Mouse (Mus musculus) gonadal fat pad, adult 2 months (tissue): ENCODE data around the gene Bms1. TPM values are rescaled to one million over a fixed set of nuclear protein-coding genes. Genes with fewer than 3 reads are reported as not detected.
A peak's percentile ranks its signal among the peaks of the same experiment; 100 is the strongest.

Experiments
- DNase-seq: peaks from one replicate; pipeline ENCODE4 v3.0.0-alpha.2; 2012; ENCODE audit warnings: low read depth
- polyA plus RNA-seq: library from polyadenylated mRNA; depleted of rRNA; stranded (reverse); fragments of >200 nt; gene quantifications from 2 replicates; pipeline ENCODE4 v1.2.3, GENCODE M21; 2012; rRNA removed

Bms1 gene
- 4.3 and 6.5 TPM in 2 replicates for polyA plus RNA-seq

DNA sequence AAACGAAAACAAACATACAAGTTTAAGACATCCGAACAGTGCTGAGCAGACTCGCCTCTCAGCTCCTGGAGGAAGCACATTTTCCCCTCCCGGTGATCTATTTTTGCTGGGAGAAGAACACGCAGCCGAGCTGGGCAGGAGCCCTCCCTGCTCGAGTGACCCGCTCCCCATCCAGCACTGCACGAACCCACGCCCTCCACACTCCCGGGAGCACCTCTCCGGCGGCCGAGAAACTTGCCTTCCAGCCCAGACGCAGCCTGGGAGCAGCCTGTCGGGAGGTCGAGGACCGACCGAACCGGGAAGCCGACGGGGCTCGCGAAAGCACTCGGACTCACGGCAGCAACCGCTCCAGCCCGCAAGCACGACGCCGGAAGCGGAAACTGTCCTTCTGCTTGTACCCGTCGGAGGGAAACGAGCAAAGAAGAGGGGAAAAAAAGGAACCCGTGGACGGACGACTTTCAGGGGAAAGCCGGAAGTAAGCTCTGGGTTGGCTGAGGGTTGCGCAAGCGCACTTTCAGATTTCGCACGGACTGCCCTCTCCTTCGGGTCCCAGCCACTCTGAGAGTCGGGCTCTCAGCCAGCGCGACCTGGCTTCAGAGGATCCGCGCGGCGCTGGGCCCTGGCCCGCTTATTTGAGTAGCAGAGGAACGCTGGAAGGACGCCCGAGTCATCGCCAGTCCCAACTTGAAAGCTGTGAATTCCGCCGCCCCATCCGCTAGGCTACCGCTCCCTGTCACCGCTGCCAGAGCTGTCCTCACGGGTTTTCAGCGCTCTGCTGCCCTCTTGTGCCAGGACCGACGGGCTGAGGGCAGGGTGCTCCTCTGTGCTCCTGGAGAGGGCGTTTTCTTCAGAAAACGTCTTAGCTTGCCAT lies at the start of gene Bms1:
Gene Bms1 (minus strand): TSS at position 425 of the 871 bp plus-strand sequence.
- DNase-seq, result peak; percentile 84

DNA sequence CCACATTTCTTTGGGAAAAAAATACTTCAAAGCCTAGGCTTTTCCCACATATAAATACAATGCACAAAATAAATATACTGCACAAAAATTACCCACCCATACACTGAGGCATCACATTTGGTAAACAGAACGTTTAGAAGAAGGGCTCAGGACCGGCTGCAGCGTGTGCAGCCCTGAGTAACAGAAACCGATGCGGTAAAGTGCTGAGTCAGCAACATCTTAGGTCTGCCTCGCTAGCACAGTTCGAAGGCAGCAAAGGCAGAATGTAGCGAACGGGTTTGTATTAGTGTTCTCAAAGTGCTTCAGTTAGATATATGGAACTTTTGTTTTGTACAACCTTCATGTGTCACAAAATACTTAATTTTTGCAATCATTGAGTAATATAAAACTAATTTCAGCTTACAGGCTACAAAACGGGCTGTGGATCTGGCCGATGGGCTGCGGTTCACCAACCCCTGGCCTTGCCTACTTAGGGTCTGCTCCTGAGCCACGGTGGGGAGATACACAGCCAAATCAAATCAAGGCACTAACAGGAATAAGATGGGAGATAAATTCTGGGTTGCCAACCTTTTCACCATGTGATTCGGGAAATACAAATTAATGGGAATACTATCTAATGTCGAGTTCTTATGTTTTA lies 42.9 kb upstream of the Bms1 start:
- DNase-seq, result no peak

DNA sequence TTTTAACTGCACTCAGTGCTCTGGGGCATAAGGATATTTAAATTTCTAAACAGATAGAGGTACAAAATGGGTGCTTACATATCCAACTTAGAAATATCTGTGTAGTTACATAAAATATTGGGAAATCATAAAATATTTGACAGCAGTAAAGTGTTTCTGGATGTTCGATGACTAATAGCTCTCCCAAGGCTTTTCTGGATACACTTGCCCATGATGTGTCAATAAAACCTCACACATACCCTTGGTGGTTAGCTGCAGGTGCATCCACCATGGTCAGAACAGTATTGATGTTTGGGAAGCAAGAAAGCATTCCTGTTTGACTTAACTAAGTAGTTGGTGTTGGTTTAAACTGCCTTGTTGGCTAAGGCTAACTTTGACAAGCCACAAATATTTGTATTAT lies 38.5 kb upstream of the Bms1 start:
- DNase-seq, result no peak

DNA sequence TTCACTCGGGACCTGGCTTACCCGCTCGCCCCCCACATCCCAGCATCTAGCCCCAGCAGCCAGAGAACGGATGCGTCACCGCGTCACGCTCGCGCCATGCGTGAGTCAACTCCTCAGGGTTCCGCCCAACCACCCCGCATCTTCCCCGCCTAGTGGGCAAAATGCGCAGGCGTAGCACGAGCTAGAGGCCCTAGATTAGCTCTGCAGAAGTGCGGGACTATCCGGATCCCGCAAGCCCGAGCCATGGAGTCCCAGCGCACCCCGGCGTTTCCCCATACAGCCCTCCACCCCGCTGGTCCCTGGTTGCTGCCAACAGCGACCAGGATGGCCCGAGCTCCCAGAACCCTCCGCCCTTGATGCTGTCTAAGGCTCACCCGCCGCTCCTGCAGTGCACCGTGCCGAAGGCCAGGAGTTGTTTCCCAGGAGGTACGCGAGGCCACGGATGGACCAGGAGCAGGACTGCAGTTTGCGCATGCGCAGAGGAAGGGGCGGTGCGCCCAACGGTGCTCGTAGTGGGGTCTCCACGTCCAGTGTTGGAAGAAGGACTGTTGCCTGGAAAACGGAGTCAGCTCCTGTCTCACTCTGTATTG lies 35.9 kb upstream of the Bms1 start, which contains the start of gene Zfp248:
Gene Zfp248 (minus strand): TSS at position 487 of the 590 bp plus-strand sequence.
- no peak for DNase-seq

DNA sequence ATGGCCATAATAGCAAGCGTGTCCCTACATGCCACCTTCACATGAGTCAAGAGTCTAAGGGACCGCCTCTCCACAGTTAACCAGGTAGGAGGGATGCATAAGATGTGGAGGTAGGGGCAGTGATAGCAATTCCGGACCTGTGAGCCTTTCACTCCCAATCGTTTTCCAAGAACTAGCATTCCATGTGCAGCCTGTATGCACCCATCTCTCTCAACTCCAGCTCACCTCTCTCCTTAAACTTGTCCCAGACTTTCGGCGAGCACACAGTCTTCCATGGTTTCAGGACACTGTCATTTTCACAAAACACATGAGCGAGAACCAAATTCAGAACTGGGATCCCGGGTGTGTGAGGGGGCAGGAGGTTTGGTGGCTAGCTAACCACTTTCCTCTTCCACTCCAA lies 35.2 kb upstream of the Bms1 start:
- no peak for DNase-seq

DNA sequence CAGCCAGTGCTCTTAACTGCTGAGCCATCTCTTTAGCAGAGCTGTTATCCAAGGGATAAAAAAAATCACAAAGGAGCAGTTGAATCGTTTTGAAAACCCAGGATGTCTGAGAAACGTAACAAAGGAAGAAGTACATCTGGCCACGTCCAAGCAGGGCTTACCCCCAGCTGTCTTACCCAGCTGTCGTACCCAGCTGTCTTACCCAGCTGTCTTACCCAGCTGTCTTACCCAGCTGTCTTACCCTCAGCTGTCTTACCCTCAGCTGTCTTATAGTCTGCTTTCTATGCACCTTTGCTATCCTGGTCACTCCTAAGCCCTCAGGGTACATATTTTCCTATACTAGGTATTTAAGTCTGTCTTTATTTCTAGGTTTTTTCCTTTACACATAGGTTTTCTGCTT lies 12.2 kb upstream of the Bms1 start:
- no peak for DNase-seq

DNA sequence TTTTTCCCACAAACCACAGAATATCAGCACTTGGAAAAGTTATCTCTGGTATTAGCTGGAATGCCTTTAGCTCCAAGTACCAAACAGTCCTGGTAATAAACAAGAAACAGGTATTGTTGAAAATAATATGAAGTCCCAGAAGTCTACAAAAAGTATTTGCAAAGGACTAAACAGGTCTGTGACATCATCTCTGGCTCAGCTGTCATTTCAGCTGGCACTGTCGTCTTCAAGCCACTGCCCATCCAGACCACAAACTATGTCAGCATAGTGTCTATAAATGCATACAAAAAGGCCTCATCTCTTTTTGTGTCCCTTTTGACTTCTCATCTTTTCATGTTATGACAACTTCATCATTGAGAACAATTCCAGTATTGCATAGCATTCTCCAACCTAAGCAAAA lies 7.4 kb upstream of the Bms1 start:
- DNase-seq, result no peak

DNA sequence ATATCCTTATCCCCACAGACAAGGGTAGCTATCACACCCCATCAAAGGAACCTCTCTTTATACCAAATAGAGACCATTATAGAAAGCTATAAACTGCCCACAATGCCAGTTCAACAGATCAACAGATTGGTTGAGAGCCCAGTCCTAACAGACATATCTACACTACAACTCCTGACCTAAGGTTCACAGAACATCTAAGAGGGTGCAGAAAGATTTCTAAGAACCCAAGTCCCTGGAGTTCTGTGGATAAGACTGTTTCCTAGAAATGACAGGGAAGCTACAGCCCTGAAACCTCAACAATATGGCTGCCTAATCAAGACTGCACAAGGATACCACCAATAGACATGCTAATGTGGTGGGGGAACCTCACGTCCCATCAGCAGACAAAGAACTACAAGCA lies 8.8 kb downstream of the Bms1 start:
- no peak for DNase-seq

DNA sequence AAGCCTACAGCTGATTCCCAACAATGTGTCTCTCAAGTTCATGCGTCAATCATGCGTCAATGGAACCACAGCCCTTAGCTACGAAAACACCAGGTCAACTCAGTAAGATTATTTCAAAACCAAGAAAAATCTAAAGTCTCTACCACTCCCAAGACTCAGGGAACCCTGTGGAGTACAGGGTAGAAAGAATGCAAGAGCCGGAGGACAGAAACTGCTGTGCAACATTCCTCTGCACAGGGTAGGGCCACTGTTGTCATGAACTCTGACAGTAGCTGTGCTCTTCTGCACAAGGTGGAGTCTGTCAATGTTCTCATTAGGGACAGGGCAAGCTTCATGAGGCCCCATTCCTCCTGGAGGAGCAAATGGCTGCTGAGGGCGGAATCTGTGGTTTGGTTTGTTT lies 10.8 kb downstream of the Bms1 start:
- DNase-seq, result no peak

DNA sequence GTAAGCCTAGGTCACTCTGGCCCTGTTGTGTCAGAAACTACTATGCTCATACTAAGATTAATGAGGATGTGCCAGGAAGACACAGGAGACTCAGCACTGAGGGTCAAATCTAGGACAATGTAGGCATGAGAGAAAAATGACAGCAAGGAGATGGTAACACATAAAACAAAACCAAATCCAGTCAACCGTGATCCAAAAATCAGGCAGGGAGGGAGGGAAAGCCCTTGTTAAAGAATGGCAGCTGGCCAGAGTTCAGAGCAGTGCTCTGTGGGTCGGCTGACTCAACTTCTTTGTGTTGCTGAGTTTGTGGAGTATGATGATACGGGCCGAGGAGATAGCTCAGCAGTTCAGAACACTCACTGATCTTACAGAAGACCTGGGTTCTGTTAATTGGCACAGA lies 12.9 kb downstream of the Bms1 start:
- no peak for DNase-seq

DNA sequence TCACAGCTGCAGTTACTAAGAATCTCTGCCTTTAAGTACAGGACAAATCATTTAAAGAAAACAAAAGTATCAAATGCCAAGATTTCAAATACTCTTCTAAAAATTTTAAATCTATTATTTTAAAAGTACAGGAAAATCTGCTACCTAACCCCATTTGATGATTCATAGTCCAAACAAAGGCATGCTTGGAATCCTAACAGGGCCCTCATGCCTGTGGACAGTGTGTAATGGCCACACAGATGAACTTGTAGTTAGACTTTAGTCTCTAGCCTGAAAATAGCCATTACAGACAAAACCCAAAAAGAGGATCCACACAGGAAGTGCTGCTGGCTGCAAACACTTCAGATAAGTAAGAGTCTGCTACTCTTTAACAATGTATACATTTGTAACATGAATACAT lies 28.5 kb downstream of the Bms1 start:
- no peak for DNase-seq

DNA sequence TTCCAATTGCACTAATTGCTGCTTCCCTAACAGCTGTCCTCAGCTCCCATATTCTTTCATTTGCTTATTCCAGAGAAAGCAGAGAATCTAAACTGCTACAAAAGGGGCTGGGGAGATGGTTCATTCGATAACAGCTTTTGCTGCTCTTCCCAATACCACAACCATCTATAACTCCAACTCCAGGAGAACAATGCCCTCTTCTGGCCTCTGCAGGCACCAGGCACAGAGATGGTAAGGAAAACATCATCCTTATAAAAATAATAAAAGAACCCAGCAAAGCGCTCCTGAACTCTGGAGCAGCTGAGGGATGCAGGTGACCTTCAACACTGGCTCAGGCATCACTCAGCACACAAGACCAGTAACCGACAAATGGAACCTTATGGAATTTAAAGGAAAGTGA lies 33.3 kb downstream of the Bms1 start:
- DNase-seq, result no peak

DNA sequence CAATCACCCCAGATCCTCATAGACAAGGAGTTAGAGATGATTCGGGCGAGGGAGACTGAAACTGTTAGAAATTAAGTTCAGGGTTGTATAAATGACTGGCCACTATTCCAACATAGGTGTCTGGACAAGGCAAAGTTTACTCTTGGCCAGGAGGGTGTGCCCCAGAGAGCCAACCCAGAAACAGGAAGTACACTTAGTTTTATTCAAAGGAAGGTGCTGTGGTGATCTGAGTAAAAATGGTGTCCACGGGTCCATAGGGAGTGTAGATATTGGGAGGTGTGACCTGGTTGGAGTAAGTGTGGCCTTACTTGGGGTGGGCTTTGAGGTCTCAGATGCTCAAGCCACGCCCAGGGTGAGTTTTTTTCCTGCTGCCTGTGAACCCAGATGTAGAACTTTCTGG lies 38.0 kb downstream of the Bms1 start:
- DNase-seq, result no peak

DNA sequence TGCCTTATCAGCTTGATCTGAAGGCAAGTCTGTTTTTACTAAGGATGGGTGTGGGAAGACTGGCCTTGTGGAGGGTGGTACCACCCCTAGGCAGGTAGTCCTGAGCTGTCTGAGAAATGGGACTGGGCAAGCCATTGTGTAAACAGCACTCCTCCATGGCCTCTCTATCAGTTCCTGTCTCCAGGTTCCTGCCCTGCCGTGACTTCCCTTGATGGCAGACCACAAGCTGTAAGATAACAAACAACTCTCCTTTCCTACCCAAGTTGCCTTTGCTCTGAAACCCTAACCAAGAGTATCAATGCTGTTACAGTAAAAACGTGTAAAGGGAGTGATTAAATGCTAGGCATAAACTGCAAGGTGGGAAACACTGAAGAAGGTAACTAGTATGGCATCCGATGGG lies 38.6 kb downstream of the Bms1 start:
- no peak for DNase-seq

DNA sequence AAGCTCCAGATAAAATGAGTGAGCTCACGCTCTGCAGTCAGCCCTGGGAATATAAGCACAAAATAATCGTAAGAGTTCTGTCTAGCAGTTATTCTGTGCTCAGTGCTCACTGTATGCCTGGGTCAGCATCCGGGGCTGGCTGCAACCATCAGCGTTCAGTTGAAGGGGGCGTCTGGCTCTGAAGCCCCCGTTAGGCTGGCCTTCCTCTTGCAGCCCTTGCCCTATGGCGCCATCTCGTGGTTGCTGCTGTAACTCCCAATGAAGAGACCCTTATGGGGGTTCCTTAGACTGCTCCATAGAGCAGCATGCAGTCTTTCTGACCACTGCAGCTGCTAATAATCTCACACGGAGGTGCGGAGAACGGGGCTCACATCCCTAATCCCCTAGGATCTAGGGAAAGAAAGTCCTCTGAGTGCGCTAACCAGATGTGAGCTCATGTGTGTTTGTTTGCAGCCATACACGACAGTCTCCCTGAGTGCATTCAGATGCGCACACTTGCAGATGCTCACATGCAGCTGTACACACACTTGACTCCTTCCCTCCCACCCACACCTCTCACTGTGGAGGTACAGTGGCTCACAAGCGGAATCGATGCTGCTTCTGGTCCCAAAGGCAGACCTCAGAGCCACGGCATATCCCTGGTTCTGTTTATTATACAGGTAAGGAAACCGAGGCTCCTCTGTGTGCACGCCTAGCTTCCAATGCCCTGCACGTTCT lies 39.7 kb downstream of the Bms1 start:
- no peak for DNase-seq

DNA sequence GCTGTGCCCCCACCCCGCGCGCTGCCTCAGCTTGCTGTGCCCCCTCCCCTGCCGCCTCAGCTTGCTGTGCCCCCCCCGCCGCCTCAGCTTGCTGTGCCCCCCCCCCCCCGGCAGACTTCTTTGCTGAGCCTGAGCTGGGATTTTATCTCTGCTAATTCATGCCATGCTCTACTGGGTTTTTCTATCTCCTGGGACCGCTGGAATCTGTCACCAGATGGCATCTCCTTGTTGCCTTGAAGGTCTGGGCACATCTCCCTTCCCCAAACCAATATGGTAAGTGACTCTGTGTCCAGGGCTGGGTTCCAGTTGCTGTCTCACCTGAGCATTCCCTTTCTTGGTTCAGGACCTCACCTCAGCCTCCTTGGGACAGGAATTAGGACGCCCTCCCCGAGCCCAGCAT lies 41.7 kb downstream of the Bms1 start:
- no peak for DNase-seq

DNA sequence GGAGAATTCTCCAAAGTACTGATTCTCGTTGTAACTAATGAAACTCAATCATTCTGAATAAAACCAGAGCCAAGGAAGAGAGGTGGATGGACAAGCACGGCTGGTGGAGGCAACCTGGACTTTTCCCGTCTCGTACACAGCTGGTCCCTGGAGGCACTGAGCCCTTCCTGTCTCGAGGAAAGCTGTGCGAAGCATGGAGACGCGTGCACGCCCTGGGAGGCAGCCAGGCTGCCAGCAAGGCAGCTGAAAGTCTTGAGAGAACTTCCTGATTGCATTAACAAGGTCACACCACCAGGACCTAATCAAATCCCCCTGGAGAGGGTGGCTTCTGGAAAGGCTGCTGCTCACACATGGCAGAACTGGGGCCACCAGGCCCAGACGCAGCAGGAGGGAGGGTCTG lies 43.3 kb downstream of the Bms1 start:
- no peak for DNase-seq

DNA sequence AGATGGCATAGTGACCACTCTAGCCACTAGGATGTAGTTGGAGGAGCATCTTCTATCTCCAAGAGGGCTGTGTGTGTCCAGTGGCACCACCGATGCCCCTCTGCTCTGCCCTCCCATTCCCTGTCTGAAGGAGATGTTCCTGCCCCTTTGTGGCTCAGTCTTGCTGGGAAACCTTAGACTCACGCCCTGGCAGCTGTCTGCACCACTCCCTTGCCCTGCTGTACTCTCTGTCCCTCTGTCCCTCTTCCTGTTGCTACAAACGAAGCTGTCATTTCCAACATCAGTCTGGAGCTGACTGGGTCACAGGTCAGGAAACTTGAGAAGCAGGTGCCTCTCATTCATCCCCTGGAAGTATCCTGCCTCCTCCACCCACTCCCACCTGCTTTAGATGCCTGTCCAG lies 43.8 kb downstream of the Bms1 start:
- no peak for DNase-seq

DNA sequence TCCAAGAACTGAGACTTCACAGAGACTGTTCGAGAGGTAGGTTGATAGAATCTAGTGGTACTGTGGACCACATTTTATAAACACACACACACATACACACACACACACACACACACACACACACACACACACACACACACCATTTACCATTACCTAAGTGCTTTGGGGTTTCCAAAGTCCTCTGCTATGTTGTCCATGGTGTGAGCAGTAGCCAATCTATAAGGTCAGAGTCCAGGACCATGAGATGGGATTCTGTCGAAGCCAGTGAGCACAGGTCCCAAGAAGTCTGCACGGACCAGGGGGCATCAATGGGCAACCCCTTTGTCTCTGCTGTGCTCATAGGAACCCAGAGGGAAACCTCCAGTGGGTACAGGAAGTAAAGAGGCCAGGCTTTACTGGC lies 44.2 kb downstream of the Bms1 start:
- DNase-seq, result no peak

DNA sequence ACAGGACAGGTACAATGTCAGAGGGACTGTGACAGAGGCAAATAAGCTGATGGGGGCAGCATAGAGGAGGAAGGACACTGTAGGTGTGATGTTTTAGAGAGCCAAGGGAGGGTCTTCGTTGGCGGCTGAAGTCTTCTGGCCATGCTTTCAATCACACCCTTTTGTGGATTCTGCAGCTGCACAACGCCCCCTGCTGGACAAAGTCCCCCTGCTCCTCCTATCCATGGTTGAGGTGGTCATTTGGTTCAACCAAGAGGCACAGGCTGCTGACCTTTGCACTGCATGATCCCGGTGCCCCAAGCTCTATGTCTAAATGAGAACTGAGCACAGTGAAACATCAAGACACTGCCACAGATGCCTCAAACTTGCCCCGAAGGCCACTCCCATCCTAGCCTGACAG lies 46.0 kb downstream of the Bms1 start:
- no peak for DNase-seq

DNA sequence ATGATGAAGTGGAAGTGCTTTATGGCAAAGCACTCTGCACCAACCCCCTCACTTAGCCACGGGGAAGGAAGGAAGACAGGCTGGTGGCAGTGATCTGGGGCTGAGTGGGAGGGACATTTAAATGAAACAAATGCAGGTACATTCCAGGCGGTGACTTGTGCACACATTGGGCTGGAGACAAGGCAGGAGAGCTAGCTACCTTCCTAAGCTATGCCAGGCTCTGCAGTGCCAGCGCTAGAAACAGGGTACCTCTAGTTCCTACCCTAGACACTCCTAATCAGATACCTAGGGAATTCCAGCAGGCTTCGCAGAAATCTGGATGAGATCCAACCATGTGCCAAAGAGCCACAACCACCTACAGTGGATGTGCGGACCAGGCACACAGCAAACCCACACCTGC lies 46.5 kb downstream of the Bms1 start:
- no peak for DNase-seq

DNA sequence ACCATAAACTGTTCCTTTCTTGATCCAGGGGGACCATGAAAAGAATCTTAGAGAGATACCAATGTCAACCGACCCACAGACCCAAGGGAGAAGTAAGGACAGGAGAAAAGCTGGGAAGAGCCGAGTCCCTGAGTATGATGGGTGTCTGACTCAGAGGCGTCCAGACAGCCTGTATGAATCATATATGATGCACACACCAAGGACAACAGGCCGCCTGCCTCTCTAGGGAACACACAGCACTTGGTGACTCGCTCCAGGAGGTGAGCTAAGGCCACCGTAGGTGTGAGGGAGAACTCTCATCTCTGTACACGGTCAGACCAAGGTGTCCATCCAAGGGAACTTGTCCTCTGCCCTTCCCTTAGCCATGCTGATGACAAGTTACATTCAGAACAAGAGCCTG lies 51.8 kb downstream of the Bms1 start:
- no peak for DNase-seq
